Mouse (Mus musculus) splenic B cell, adult 2 months (primary cell): ENCODE data around the gene Ahdc1.
A peak's percentile ranks its signal among the peaks of the same experiment; 100 is the strongest.

Source experiments
- DNase-seq: peaks from one replicate; pipeline ENCODE4 v3.0.0-alpha.2; 2011; ENCODE audit warnings: low read depth, low spot score
- H3K27me3 ChIP-seq: 2 replicates; pipeline ENCODE4 v1.6.1; 2012; ENCODE audit warnings: mild to moderate bottlenecking, low read length, moderate library complexity, mixed read lengths; ENCODE audit not compliant: control insufficient read depth, poor library complexity, insufficient read depth, severe bottlenecking
- H3K36me3 ChIP-seq: 2 replicates; pipeline ENCODE4 v1.6.1; 2012; ENCODE audit warnings: mild to moderate bottlenecking, low read length, moderate library complexity, mixed read lengths; ENCODE audit not compliant: control insufficient read depth, poor library complexity, insufficient read depth, severe bottlenecking

Gene Ahdc1

GRCm38 (mm10) chr4:133046691-133047352 lies 35.8 kb downstream of the Ahdc1 start:
- no peak for DNase-seq
- Histone ChIP-seq H3K27me3 (no peaks in the 10 kb centered on the region), H3K36me3 (no peaks in the 10 kb centered on the region)

GRCm38 (mm10) chr4:133047353-133048105 lies 36.5 kb downstream of the Ahdc1 start:
- no peaks in the 10 kb centered on the region for H3K27me3 ChIP-seq
- H3K36me3 ChIP-seq = no peaks in the 10 kb centered on the region
- DNase-seq = no peak

- H3K27me3 ChIP-seq = no peaks in the 10 kb centered on the region
- no peaks in the 10 kb centered on the region for H3K36me3 ChIP-seq
- no peak for DNase-seq
These were observed 38.2 kb downstream of the Ahdc1 start for GRCm38 (mm10) chr4:133049071-133049920.

- H3K27me3 ChIP-seq = no peaks in the 10 kb centered on the region
These were observed 39.3 kb downstream of the Ahdc1 start for GRCm38 (mm10) chr4:133050196-133050836.

GRCm38 (mm10) chr4:133050837-133051549 lies 39.9 kb downstream of the Ahdc1 start:
- Histone ChIP-seq H3K27me3 (no peaks in the 10 kb centered on the region), H3K36me3 (no peaks in the 10 kb centered on the region)
- peak; percentile 47 for DNase-seq

More at GRCm38 (mm10) chr4:133050196-133050836, 39.3 kb downstream of the Ahdc1 start:
- no peaks in the 10 kb centered on the region for H3K36me3 ChIP-seq
- DNase-seq = peak; percentile 28

- no peak for DNase-seq
- no peaks in the 10 kb centered on the region for H3K36me3 ChIP-seq
- H3K27me3 ChIP-seq = no peaks in the 10 kb centered on the region
These were observed 40.4 kb downstream of the Ahdc1 start for GRCm38 (mm10) chr4:133051550-133051865.

- no peak for DNase-seq
These were observed 41.1 kb downstream of the Ahdc1 start for GRCm38 (mm10) chr4:133052029-133052745.

GRCm38 (mm10) chr4:133052995-133053572 lies 42.0 kb downstream of the Ahdc1 start:
- no peaks in the 10 kb centered on the region for H3K27me3 ChIP-seq

More at GRCm38 (mm10) chr4:133052029-133052745, 41.1 kb downstream of the Ahdc1 start:
- no peaks in the 10 kb centered on the region for H3K27me3 ChIP-seq
- H3K36me3 ChIP-seq = no peaks in the 10 kb centered on the region

GRCm38 (mm10) chr4:133054530-133054929 lies 43.5 kb downstream of the Ahdc1 start:
- no peaks in the 10 kb centered on the region for H3K27me3 ChIP-seq
- H3K36me3 ChIP-seq = no peaks in the 10 kb centered on the region
- no peak for DNase-seq

More at GRCm38 (mm10) chr4:133052995-133053572, 42.0 kb downstream of the Ahdc1 start:
- no peak for DNase-seq
- no peaks in the 10 kb centered on the region for H3K36me3 ChIP-seq

- Histone ChIP-seq H3K36me3 (no peaks in the 10 kb centered on the region), H3K27me3 (no peaks in the 10 kb centered on the region)
- no peak for DNase-seq
These were observed 44.3 kb downstream of the Ahdc1 start for GRCm38 (mm10) chr4:133055163-133055951.

- Histone ChIP-seq H3K27me3 (no peaks in the 10 kb centered on the region), H3K36me3 (no peaks in the 10 kb centered on the region)
- peak; percentile 88 for DNase-seq
These were observed 45.2 kb downstream of the Ahdc1 start for GRCm38 (mm10) chr4:133056069-133056890.
